Mouse (Mus musculus) embryo, embryonic 9.5 days (tissue): ENCODE measurements at regions not wholly inside any gene's neighbourhood (a gene's known extent, or its start where the extent isn't known, plus 50 kb on each side); places are given as distances from the start of the nearest gene placed in this dataset.

Experiments used
- DNase-seq: peaks from one replicate; pipeline ENCODE4 v3.0.0-alpha.2; 2017; ENCODE audit errors: extremely low spot score

DNA sequence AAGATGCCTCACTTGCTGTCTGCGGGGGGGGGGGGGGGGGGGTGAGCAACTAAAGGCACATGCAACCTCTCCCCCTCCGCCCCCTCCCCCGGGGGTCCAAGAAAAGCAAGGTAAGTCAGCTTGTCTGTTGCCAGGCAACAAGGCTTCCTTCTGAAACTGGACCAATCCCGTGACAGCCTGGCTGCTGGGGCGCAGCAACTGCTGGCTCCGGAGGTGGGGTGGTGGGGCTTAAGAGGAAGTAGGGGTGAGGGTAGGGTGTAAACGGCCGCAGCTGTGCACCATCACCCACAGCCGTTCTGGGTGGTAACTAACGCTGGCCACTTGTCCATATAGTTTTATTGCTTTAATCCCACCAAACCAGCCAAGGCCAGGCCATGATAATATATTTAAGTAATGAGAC, 92.2 kb upstream of the Rbm19 start:
- peak; percentile 17 for DNase-seq

DNA sequence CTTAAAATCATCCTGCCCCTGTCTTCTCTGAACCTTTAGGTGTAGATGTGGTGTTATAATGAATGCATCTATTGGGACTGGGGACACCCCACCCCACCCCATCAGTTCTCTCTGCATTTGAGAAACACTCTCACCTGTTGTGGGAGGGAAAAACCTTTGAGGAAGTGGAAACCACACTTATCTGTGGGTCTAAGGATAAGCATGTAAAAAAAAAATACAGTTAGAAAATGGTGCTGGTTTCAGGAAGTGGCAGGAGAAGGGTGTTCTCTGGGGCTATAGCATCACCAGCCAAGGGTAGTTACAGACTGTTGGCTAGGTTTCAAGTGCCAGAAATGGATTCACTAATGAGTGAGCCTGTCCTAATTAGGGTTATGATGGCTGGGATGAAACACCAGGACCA, 91.1 kb upstream of the Rbm19 start:
- no peak for DNase-seq

DNA sequence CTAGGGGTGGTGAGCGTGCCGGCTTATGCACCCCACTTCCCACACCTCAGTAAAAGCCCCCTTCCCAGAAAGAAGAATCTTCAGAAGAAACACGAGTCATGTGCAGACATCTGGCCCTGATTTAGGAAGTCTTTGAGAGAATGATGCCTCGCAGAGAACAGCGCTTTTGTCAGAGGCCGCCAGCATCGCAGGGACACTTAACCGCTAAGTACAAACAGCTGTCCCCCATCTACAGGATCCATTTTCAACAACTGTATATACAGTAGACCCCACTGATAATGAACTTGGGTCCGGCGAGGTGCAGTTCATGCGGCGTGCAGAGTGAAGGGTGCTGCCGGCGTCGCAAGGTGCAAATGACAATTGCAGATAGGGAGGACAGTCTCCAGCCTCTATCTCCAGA, 85.4 kb upstream of the Rbm19 start:
- no peak for DNase-seq

DNA sequence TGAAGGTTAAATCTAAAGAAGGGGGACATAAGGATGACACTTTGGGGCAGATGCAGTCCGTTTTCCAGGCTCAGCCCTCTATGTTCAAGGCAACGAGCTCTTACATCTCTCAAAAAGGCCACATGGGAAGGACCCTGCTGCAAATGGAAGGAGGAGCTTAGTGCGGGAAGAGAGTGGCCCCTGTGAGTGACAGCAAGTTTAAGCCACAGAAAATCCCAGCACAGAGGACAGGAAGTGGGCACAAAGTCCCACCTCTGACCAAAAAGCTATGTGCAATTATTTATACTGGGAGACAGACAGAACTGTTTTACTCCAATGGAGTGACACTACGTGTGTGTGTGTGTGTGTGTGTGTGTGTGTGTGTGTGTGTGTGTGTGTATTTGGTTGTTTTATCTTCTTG, 84.7 kb upstream of the Rbm19 start:
- DNase-seq, result no peak

DNA sequence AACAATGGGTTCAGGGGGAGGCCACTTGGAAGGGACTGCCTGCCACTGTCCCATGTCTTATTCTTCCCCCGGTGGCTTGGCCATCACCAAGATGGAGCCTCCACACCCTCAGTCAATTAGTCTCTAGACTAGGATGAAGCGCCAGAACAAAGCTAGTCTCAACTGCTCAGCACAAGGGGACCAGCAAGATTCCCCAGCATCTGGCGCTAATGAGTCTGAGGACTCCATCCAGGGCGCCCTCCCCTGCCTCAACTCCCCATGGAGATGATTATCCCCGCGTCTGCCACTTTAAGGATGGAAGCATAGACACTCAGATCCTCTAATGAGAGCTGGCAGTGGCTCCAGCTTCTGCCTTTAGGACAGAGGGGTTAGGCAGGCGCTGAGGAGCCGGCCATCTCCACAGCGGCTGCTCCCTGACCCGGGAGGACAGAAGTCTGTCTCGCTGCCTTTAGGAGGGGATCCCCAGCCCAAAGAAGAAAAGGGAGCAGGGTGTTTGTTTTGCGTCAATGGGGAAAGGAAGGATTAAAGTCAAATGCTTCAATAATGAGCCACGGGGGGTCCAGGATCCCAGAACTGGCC, 81.7 kb upstream of the Rbm19 start:
- DNase-seq, result no peak

DNA sequence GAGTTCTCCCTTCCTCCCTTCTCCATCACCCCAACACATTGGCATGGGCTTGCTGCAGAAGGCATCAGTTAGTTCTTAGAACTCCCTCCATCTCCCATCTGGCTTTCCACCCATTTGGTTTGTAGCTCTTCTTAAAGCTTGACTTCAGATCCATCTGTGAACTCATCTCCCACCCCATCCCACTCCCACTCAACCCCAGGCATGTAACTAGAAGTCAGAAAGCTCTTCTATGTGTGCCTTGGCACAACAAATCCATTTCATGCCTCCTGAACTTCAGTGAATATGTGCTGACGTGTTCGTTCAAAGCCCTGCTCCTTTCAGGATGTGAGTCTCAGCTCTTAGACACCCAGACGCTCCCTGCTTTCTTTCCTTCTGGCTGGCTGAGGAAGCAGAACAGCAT, 81.0 kb upstream of the Rbm19 start:
- DNase-seq, result no peak

DNA sequence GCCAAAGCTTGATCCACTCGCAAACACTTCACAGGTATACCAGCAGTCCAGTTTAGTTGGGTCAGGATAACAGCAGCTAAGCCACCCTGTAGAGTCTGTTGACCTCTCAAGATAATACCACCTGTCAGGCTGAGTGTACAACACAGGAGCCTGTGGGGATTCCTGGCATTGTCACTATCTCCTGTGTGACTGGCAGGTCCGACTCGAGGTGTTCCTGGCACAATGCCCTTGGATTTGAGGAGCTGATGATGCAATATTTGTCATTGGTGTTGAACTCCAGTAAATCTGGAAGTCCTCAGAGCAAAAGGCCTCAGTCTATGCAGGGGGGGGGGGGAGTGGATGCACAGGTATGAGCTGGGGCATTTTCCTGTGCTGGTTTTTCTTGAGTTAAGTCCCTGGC, 78.5 kb upstream of the Rbm19 start:
- DNase-seq, result no peak

DNA sequence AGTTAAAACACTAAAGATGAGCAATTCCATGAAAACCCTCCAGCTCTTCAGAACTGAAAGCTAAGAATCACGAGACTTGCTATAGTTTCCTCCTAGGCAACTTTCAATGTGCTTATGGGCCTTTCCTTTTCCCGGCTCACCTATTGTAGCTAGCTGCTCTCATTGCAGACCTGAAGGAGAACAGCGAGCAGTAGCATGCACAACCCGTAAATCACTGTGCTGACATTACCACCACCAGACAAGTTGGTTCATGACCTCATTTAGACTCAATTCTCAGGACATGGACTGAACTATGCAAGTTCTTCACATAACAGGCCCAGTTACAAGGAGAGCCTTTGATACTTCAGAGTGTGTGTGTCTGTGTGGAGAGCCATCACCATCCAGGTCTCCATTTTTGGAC, 72.5 kb upstream of the Rbm19 start:
- no peak for DNase-seq

DNA sequence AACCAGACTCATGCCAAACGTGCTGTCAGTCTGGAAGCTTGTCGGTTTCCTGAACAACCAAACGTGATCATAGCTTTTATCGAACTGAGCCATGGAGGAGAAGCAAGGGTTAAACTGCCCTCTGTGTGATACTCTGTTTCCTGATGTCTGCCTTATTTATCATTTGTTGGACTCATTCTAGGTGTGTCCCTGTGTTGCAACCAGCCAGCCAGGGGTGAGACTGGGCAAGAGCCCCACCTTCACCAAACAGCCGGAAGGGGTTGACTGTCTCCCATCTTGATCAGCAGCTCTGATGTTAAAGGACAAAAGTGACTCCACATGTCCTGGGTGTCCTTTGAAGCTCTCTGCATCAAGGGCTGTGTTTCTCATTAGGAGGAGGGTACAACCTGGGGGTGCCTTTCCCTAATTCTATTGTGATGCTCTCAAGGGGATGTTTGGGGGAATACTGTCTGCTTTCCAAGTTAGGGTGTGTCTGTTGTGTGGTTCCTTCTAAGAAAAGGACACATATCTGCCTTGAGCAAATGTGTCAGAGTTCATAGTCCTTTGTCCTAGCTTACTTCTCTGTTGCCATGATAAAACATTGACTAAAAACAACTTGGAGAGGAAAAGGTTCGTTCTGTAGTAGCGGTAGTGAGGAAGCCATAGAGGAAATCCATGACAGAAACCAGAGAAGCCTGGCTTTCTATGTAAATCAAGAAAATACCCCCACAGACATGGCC, 67.0 kb upstream of the Rbm19 start:
- DNase-seq, result no peak

DNA sequence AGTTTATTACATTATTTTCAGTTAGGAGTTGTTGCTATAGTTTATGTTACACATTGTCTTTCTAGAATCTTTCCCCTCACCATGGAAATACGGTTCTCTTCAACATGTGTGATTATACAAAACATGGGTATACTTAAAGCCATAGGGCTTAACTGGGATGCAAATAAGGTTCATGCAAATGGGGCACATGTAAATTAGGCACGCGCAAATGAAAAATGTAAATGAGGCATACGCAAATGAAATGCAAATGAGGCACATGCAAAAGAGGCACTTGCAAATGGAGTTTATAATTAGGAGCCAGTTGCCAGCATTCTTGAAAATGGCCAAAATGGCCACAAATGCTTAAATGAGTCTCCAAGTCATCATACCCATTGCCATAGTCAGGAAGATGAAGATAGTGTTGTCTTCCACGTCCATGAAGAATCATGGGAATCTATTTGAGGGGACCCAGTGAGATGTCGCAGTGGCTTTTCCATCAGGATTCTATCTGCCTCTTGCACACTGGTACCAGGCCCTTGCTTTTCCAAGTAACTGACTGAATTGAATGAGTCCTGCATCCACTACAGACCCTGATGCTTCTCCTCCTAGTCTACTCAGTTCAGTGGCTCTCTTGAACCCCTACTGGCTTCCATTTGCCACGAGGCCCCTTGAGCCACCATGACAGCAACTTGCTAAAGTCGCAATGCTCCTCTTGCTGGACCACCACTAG, 65.4 kb upstream of the Rbm19 start:
- no peak for DNase-seq

DNA sequence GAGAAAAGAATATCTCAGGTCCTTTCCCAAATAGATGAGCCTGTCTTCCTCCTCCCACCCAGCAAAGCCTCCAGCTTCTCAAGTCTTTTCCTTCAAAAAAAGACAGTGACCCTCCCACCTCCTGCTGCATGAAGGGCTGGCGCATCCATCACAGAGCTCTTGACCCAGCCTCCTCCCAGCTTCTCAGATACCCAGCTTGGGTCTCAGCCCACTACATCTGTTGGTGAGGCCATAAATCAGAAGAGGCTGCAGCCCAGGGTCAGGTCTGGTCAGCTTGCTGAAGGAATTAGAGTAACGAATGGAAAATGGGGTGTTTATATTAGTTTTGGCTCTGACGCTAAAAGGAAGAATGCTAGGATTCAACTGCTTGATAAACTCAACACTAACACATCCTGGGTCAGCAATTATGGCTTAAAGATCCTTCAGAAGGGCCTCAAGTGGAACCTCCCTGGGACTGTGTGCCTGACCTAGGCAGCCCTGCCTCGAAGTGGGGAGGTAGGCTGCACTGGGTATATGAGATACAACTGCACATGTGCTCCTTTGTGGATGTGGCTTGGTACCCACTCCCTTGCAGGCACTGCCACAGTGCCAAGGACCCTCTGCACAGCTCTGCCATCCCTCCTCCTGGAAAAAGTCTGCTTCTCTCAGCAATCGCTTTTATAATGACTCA, 61.6 kb upstream of the Rbm19 start:
- no peak for DNase-seq
